Mouse (Mus musculus) lung, embryonic 16.5 days (tissue): ENCODE data around the gene Amz2. TPM values are rescaled to one million over a fixed set of nuclear protein-coding genes. Genes with fewer than 3 reads are reported as not detected.
A peak's percentile ranks its signal among the peaks of the same experiment; 100 is the strongest.

Experiments used
- ATAC-seq: fragments of 200-750 bp; cut with Nextera tagmentation; 2 replicates; pipeline ENCODE4 v1.8.0; 2017; ENCODE audit warnings: low read depth, mild to moderate bottlenecking, moderate library complexity
- H3K27ac ChIP-seq: fragments of 300-500 bp; sonication (generic); 2 replicates; pipeline ENCODE4 v1.5.1; 2014; ENCODE audit warnings: mild to moderate bottlenecking, control low read depth, low read length
- H3K27me3 ChIP-seq: fragments of 300-500 bp; sonication (generic); 2 replicates; pipeline ENCODE4 v1.6.1; 2014; ENCODE audit warnings: low read depth, low read length, mixed read lengths; ENCODE audit not compliant: control insufficient read depth, insufficient read depth
- H3K36me3 ChIP-seq: fragments of 300-500 bp; sonication (generic); 2 replicates; pipeline ENCODE4 v1.6.1; 2014; ENCODE audit warnings: low read length; ENCODE audit not compliant: control insufficient read depth, insufficient read depth
- H3K4me1 ChIP-seq: fragments of 300-500 bp; sonication (generic); replicated peaks from 2 replicates; pipeline ENCODE4 v1.6.1; 2014; ENCODE audit warnings: low read length, mixed read lengths; ENCODE audit not compliant: control insufficient read depth, insufficient read depth
- H3K4me2 ChIP-seq: fragments of 300-500 bp; sonication (generic); 2 replicates; pipeline ENCODE4 v1.6.1; 2014; ENCODE audit warnings: low read depth, low read length, control low read depth
- H3K4me3 ChIP-seq: fragments of 300-500 bp; sonication (generic); 2 replicates; pipeline ENCODE4 v1.5.1; 2014; ENCODE audit warnings: mild to moderate bottlenecking, low read length, control low read depth
- H3K9ac ChIP-seq: fragments of 300-500 bp; sonication (generic); 2 replicates; pipeline ENCODE4 v1.6.1; 2014; ENCODE audit warnings: low read length, control low read depth
- H3K9me3 ChIP-seq: fragments of 300-500 bp; sonication (generic); 2 replicates; pipeline ENCODE4 v1.6.1; 2016; ENCODE audit warnings: low read length; ENCODE audit not compliant: control insufficient read depth
- WGBS: fragments of 180-500 bp; shearing (Covaris S2); extraction: QIAGEN DNeasy Blood & Tissue Kit; methylation state at CpG from one replicate; pipeline ENCODE4 v1.1.7; 2014; 5-methylcytosine and 5-hydroxymethylcytosine counted together
- polyA plus RNA-seq: library from polyadenylated mRNA; unstranded; fragments of >200 nt; fragmentation: Nextera tagmentation; extraction: Ambion mirVana; gene quantifications from 2 replicates; pipeline ENCODE4 v1.2.1, GENCODE M21; 2015

Gene Amz2
- polyA plus RNA-seq, 1 experiment from 2014 or later: 40.4 TPM

DNA sequence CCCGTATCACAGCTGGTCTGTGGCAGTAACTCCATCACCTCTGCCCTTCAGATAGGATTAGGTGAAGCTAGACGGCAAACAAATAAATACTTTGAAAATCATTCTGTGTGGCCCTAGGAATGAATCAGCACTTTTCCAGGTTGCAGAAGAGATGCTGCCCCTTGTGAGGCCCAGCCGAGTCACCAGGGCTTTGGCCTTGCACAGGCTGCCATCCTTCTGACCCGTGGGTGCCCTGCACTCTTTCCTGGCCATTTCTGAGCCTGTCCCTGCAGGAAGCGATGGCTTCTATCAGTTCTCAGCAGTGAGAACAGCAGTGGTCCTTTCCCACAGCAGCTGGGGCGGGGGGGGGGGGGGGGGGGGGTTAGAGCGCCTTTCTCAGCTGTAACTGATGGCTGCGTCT is 11.1 kb downstream of the Amz2 start:
- H3K4me2 ChIP-seq: no peak overlapping the region
- 51% methylated on average over 8 of the region's 8 CpGs for whole genome bisulfite sequencing
- H3K27ac ChIP-seq: no peak overlapping the region
- H3K9me3 ChIP-seq: no peaks in the 10 kb centered on the region
- H3K36me3 ChIP-seq: peaks cover 16% of the 10 kb centered on the region
- no peaks in the 10 kb centered on the region for H3K27me3 ChIP-seq
- H3K4me1 ChIP-seq: peaks cover 8% of the 10 kb centered on the region
- no peak overlapping the region for H3K4me3 ChIP-seq
- no peak overlapping the region for H3K9ac ChIP-seq
- ATAC-seq: no peak

DNA sequence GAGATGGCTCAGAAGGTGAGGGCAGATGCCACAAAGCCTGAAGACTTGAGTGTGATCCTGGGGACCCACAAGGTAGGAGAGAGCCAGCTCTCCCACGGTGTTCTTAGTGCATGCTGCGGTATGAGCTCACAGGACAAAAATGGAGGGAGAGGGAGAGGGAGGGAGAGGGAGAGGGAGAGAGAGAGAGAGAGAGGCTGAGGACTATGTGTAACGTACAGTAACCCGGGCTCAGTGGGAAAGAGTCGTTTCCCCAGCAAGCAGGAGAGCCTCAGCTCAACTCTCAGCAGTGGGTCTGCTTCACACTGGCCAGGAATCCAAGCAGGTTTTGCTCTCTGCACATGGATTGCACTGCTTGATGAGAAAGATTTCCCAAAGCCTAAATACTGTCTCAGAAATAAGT is 13.5 kb downstream of the Amz2 start:
- peak; percentile 48 for ATAC-seq
- peaks cover 11% of the 10 kb centered on the region; the same call in 1 of the 2 replicates for H3K36me3 ChIP-seq
- H3K9me3 ChIP-seq: no peaks in the 10 kb centered on the region
- peak overlapping the region; percentile 76 for H3K9ac ChIP-seq
- H3K4me1 ChIP-seq: peaks cover 8% of the 10 kb centered on the region
- H3K4me2 ChIP-seq: peak overlapping the region; percentile 84
- peak overlapping the region; percentile 65 for H3K4me3 ChIP-seq
- no peaks in the 10 kb centered on the region for H3K27me3 ChIP-seq
- H3K27ac ChIP-seq: peak overlapping the region; percentile 4; the same call in 1 of the 2 replicates
- WGBS: 4% methylated on average over 5 of the region's 5 CpGs

DNA sequence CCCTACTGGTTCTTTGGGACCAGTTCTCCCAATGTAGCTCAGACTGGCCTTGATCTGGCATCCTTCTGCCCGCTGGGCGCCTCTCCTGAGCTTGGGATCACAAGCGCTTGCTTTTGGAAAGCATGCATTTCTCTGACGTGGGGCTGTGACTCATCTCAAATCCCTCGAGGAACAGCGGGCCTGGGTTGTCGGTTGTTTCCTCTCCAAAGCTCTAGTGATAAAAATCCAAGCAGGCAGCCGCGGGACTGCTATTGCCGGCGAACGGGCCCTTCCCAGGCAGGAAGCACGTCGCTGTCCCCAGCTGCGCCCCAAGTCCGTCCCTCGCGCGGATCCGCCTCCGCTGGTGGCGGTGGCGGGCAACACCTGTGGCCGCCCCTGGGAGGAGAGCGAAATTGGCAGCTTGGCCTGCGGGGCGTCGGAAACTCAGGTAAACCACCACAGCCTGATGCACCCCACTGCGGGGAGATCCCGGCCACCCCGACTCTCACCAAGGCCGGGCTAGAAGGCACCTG is 14.1 kb downstream of the Amz2 start:
- 1% methylated on average over 31 of the region's 32 CpGs for WGBS
- Histone ChIP-seq H3K27me3 (no peaks in the 10 kb centered on the region), H3K36me3 (peaks cover 8% of the 10 kb centered on the region; the same call in 1 of the 2 replicates), H3K27ac (peak overlapping the region; percentile 10; the same call in 1 of the 2 replicates), H3K4me1 (peaks cover 8% of the 10 kb centered on the region), H3K9me3 (no peaks in the 10 kb centered on the region), H3K4me2 (peak overlapping the region; percentile 84), H3K9ac (peak overlapping the region; percentile 76), H3K4me3 (peak overlapping the region; percentile 65)
- ATAC-seq: peak; percentile 86

DNA sequence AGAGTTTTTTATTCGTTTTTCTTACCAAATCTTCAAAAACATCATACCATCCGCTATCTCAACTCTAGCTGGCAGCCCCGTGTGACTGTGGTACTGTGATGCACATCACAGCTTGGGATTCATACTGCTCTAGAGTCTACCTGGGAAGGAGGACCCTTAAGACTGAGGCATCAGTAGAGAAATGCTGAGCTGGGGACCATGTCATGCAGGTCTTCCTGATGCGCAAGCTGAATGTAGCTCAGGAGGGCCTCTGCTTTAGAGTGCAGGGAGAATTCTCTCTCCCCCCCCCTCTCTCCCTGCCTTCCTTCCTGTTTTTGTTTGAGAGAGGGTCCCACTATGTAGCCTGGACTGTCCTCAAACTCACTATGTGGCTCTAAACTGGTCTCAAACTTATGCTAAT is 14.9 kb downstream of the Amz2 start:
- Histone ChIP-seq H3K9ac (peak overlapping the region; percentile 76), H3K36me3 (peaks cover 4% of the 10 kb centered on the region; the same call in 1 of the 2 replicates), H3K27me3 (no peaks in the 10 kb centered on the region), H3K27ac (no peak overlapping the region), H3K4me2 (peak overlapping the region; percentile 84), H3K4me1 (peaks cover 8% of the 10 kb centered on the region), H3K4me3 (peak overlapping the region; percentile 65), H3K9me3 (no peaks in the 10 kb centered on the region)
- ATAC-seq: no peak
- WGBS: 56% methylated on average over 4 of the region's 4 CpGs

DNA sequence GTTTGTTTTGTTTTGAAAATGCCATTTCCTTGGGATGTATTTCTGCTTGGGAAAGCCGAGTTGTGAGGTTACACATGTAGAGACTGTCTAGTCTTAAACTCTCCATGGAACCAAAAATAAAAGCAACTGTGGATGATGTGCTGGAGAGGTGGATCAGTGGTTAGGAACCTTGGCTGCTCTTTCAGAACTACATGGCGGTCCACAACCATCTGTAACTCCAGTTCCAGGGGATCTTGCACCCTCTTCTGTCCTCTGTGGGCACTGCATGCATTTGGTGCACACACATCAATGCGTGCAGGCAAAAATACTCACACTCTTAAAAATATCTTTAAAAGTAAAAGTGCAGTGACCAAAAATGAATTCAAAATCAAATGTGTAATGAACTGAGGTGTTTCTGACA is 15.4 kb downstream of the Amz2 start:
- WGBS: 65% methylated on average over 3 of the region's 3 CpGs
- Histone ChIP-seq H3K9me3 (no peaks in the 10 kb centered on the region), H3K4me2 (no peak overlapping the region), H3K27me3 (no peaks in the 10 kb centered on the region), H3K9ac (no peak overlapping the region), H3K4me3 (no peak overlapping the region), H3K4me1 (peaks cover 8% of the 10 kb centered on the region), H3K36me3 (peaks cover 4% of the 10 kb centered on the region; the same call in 1 of the 2 replicates), H3K27ac (no peak overlapping the region)
- ATAC-seq: no peak

DNA sequence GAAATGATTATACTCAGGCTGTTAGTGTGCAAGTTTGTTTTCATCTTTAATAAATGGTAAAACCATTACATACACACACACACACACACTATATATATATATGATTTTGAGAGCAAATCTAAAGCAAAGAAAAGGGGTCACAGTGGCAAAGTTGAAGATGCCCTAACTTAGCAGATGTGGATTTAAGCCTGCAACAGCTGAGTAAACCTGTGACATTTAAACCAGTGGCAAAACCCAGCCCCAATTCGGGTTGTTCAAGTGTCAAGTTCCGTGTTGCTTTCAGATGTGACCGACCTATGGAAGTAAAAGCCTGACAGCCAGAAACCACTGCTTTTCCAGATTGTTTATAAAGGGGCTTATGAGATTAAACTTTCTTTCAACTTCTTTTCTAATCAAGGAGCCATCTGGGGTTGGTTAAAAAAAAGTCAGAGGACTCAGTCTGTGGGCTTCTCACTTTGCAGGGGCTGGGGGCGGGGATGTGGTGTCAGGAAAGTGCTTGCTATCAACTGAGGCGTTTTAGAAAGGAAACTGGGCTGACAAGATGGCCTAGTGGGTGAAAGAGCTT is 16.5 kb downstream of the Amz2 start:
- no peaks in the 10 kb centered on the region for H3K27me3 ChIP-seq
- H3K4me1 ChIP-seq: peaks cover 8% of the 10 kb centered on the region
- ATAC-seq: no peak
- WGBS: 26% methylated on average over 5 of the region's 5 CpGs
- H3K9ac ChIP-seq: no peak overlapping the region
- H3K4me3 ChIP-seq: no peak overlapping the region
- H3K4me2 ChIP-seq: no peak overlapping the region
- no peak overlapping the region for H3K27ac ChIP-seq
- H3K9me3 ChIP-seq: no peaks in the 10 kb centered on the region
- H3K36me3 ChIP-seq: peaks cover 4% of the 10 kb centered on the region; the same call in 1 of the 2 replicates

DNA sequence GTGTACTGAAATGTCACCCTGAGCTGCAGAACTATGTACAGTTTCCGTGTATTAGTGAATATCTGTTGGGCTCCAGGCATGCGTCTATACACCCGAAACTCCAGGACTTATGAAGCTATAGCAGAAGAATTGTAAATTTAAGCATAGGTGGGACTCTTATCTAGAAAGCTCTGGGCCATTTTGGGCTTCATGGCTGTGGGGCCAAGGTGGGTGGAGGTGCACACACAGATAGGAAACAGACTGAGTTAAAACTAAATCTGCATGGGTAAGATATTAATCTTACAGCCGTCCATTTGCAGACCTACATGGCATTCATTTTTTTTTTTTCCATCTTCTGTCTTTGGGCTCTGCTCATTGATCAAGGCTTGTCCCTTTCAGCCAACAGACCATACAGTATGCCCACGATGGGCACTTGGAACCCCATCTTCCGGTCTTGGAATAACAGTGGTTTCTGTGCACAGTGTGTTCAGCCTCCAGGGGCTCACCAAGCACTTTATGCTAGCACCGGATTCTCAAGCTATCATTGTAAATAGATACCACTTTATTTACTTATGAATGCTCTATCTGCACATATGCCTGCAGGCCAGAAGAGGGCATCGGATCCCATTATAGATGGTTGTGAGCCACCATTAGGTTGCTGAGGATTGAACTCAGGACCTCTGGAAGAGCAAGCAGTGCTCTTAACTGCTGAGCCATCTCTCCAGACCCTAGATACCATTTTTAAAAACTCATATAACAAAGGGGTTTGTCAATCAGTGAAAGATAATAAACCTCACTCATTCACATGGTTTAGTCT is 17.9 kb downstream of the Amz2 start:
- H3K27ac ChIP-seq: no peak overlapping the region
- H3K9me3 ChIP-seq: no peaks in the 10 kb centered on the region
- H3K36me3 ChIP-seq: no peaks in the 10 kb centered on the region
- ATAC-seq: no peak
- no peak overlapping the region for H3K4me2 ChIP-seq
- no peak overlapping the region for H3K9ac ChIP-seq
- WGBS: 93% methylated on average over 8 of the region's 8 CpGs
- H3K4me1 ChIP-seq: peaks cover 8% of the 10 kb centered on the region
- no peak overlapping the region for H3K4me3 ChIP-seq
- H3K27me3 ChIP-seq: no peaks in the 10 kb centered on the region

DNA sequence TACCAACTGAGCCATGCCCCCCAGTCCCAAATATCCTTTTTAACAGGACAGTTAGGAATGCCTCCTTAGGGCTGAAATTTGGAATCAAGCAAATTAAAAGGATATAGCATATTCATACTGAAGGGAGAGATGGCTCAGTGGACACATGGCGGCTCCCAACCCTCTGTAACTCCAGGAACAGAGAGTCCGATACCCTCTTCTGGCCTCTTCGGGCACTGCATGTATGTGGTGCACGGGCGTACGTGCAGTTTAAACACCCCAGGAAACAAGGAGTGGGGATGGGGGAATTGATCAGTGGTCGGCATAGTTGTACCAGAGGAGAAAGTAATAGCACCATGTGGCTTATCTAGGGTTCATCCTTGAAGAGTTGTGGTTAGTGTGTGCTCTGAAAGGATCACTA is 18.9 kb downstream of the Amz2 start:
- Histone ChIP-seq H3K4me1 (peaks cover 8% of the 10 kb centered on the region), H3K9ac (no peak overlapping the region), H3K4me2 (no peak overlapping the region), H3K27me3 (no peaks in the 10 kb centered on the region), H3K27ac (no peak overlapping the region), H3K4me3 (no peak overlapping the region), H3K9me3 (no peaks in the 10 kb centered on the region), H3K36me3 (no peaks in the 10 kb centered on the region)
- ATAC-seq: no peak
- 55% methylated on average over 7 of the region's 7 CpGs for WGBS

DNA sequence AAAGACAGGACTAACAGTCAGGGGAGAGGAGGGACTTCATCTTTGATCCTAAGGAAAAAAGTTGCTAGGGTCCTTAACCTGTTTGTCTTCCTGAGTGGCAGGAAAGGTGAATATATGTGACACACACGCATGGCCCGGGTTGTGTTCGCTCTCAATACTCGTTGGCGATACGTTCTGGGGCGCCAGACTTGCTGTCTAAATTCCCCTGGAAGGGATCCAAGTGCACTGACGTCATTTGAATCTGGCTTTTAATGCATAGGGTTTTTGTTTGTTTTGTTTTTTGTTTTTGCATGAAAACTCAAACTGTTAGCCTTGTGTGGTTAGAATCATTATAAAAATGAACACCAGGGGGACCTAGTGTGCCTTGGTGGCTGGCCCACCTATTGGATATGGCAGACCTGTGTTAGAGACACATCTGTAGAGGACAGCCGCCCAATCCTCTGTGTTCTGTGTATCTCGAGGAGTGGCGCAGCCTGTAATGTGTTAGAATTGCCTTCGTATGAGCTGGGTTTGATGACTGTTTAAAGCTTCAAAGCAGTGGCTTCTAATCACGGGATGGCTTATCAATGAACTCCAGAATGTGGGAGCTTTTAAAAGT is 19.8 kb downstream of the Amz2 start:
- H3K4me1 ChIP-seq: peaks cover 3% of the 10 kb centered on the region
- H3K27me3 ChIP-seq: no peaks in the 10 kb centered on the region
- H3K36me3 ChIP-seq: no peaks in the 10 kb centered on the region
- peak; percentile 54; the same call in 1 of the 2 replicates for ATAC-seq
- H3K4me3 ChIP-seq: no peak overlapping the region
- WGBS: 31% methylated on average over 13 of the region's 13 CpGs
- no peak overlapping the region for H3K9ac ChIP-seq
- H3K27ac ChIP-seq: no peak overlapping the region
- no peaks in the 10 kb centered on the region for H3K9me3 ChIP-seq
- H3K4me2 ChIP-seq: no peak overlapping the region
